Mouse (Mus musculus): Measurements from ENCODE around the gene Eif2ak4. TPM values are rescaled to one million over a fixed set of nuclear protein-coding genes. Genes with fewer than 3 reads are reported as not detected.

The Eif2ak4 gene
- polyA plus RNA-seq, 1 experiment from 2014 or later = 6.2 TPM

GRCm38 (mm10) chr2:118512418-118513377 is 124.3 kb downstream of the Eif2ak4 start:
- WGBS = 68% methylated on average over 16 of the region's 16 CpGs

GRCm38 (mm10) chr2:118520042-118520933 is 131.9 kb downstream of the Eif2ak4 start:
- Histone ChIP-seq H3K4me3 (ENCODE audit: low read depth, low read length) (no peak overlapping the region), H3K4me2 (replicated peaks; ENCODE audit: low read depth, low read length) (no peak overlapping the region), H3K4me1 (ENCODE audit: insufficient read depth, low read depth, low read length) (peaks cover 24% of the 10 kb centered on the region; the same call in 1 of the 2 replicates), H3K27ac (ENCODE audit: low read length) (peak overlapping the region; percentile 47), H3K9ac (replicated peaks; ENCODE audit: low read depth) (no peak overlapping the region), H3K27me3 (replicated peaks; ENCODE audit: insufficient read depth, low read length) (no peaks in the 10 kb centered on the region), H3K36me3 (ENCODE audit: insufficient read depth, low read length) (no peaks in the 10 kb centered on the region), H3K9me3 (ENCODE audit: low read length) (no peaks in the 10 kb centered on the region)
- peak; percentile 87 for ATAC-seq
- peak; percentile 53 for TF ChIP-seq EP300 (IDR thresholded peaks at IDR 0.05)
- TF ChIP-seq CTCF (IDR thresholded peaks at IDR 0.05) = no peak
- DNase-seq (ENCODE audit: low spot score) = peak; percentile 85
- WGBS = 34% methylated on average over 9 of the region's 9 CpGs

More at GRCm38 (mm10) chr2:118512418-118513377, 124.3 kb downstream of the Eif2ak4 start:
- Histone ChIP-seq H3K27me3 (replicated peaks; ENCODE audit: insufficient read depth, low read length) (no peaks in the 10 kb centered on the region), H3K36me3 (ENCODE audit: insufficient read depth, low read length) (no peaks in the 10 kb centered on the region), H3K9me3 (ENCODE audit: low read length) (no peaks in the 10 kb centered on the region), H3K9ac (replicated peaks; ENCODE audit: low read depth) (no peak overlapping the region), H3K4me1 (ENCODE audit: insufficient read depth, low read depth, low read length) (peaks cover 5% of the 10 kb centered on the region; the same call in 1 of the 2 replicates), H3K27ac (ENCODE audit: low read length) (no peak overlapping the region), H3K4me3 (ENCODE audit: low read depth, low read length) (no peak overlapping the region), H3K4me2 (replicated peaks; ENCODE audit: low read depth, low read length) (no peak overlapping the region)
- no peak for ATAC-seq
- TF ChIP-seq CTCF (IDR thresholded peaks at IDR 0.05) (no peak), EP300 (IDR thresholded peaks at IDR 0.05) (no peak)
- DNase-seq (ENCODE audit: low spot score) = no peak

- DNase-seq (ENCODE audit: low spot score) (peak; percentile 92), ATAC-seq (peak; percentile 86)
- TF ChIP-seq EP300 (IDR thresholded peaks at IDR 0.05) = peak; percentile 83
- no peak for TF ChIP-seq CTCF (IDR thresholded peaks at IDR 0.05)
- H3K4me1 ChIP-seq (ENCODE audit: insufficient read depth, low read depth, low read length) = peaks cover 24% of the 10 kb centered on the region; the same call in 1 of the 2 replicates
- no peak overlapping the region for H3K4me3 ChIP-seq (ENCODE audit: low read depth, low read length)
- no peaks in the 10 kb centered on the region for H3K36me3 ChIP-seq (ENCODE audit: insufficient read depth, low read length)
- H3K27ac ChIP-seq (ENCODE audit: low read length) = peak overlapping the region; percentile 64
- no peak overlapping the region for H3K9ac ChIP-seq (replicated peaks; ENCODE audit: low read depth)
- H3K27me3 ChIP-seq (replicated peaks; ENCODE audit: insufficient read depth, low read length) = no peaks in the 10 kb centered on the region
- no peak overlapping the region for H3K4me2 ChIP-seq (replicated peaks; ENCODE audit: low read depth, low read length)
- WGBS = 0% methylated on average over 2 of the region's 2 CpGs
- H3K9me3 ChIP-seq (ENCODE audit: low read length) = no peaks in the 10 kb centered on the region
Measured at GRCm38 (mm10) chr2:118522265-118522664, 133.8 kb downstream of the Eif2ak4 start.

- no peak overlapping the region for H3K9ac ChIP-seq (replicated peaks; ENCODE audit: low read depth)
- no peak overlapping the region for H3K4me2 ChIP-seq (replicated peaks; ENCODE audit: low read depth, low read length)
- no peak overlapping the region; the same call in 1 of the 2 replicates for H3K27ac ChIP-seq (ENCODE audit: low read length)
- no peak overlapping the region for H3K4me3 ChIP-seq (ENCODE audit: low read depth, low read length)
- no peak for DNase-seq (ENCODE audit: low spot score)
- WGBS = 45% methylated on average over 5 of the region's 5 CpGs
- H3K27me3 ChIP-seq (replicated peaks; ENCODE audit: insufficient read depth, low read length) = no peaks in the 10 kb centered on the region
- no peaks in the 10 kb centered on the region for H3K36me3 ChIP-seq (ENCODE audit: insufficient read depth, low read length)
- H3K9me3 ChIP-seq (ENCODE audit: low read length) = no peaks in the 10 kb centered on the region
- TF ChIP-seq EP300 (IDR thresholded peaks at IDR 0.05) (no peak), CTCF (IDR thresholded peaks at IDR 0.05) (no peak)
- peaks cover 24% of the 10 kb centered on the region; the same call in 1 of the 2 replicates for H3K4me1 ChIP-seq (ENCODE audit: insufficient read depth, low read depth, low read length)
- ATAC-seq = no peak
Measured at GRCm38 (mm10) chr2:118523163-118523730, 134.8 kb downstream of the Eif2ak4 start.

GRCm38 (mm10) chr2:118524811-118525210 is 136.4 kb downstream of the Eif2ak4 start:
- H3K9me3 ChIP-seq (ENCODE audit: low read length) = no peaks in the 10 kb centered on the region
- H3K36me3 ChIP-seq (ENCODE audit: insufficient read depth, low read length) = no peaks in the 10 kb centered on the region
- WGBS = 83% methylated on average over 3 of the region's 3 CpGs
- H3K4me3 ChIP-seq (ENCODE audit: low read depth, low read length) = no peak overlapping the region
- H3K4me1 ChIP-seq (ENCODE audit: insufficient read depth, low read depth, low read length) = peaks cover 27% of the 10 kb centered on the region; the same call in 1 of the 2 replicates
- no peak for TF ChIP-seq EP300 (IDR thresholded peaks at IDR 0.05)
- TF ChIP-seq CTCF (IDR thresholded peaks at IDR 0.05) = no peak
- H3K27me3 ChIP-seq (replicated peaks; ENCODE audit: insufficient read depth, low read length) = no peaks in the 10 kb centered on the region
- no peak for ATAC-seq
- H3K27ac ChIP-seq (ENCODE audit: low read length) = no peak overlapping the region
- H3K9ac ChIP-seq (replicated peaks; ENCODE audit: low read depth) = no peak overlapping the region
- no peak for DNase-seq (ENCODE audit: low spot score)
- H3K4me2 ChIP-seq (replicated peaks; ENCODE audit: low read depth, low read length) = no peak overlapping the region

Other genes with a start within 250 kb of the Eif2ak4 start
- gene Fsip1, start 131.7 kb upstream of the Eif2ak4 start, polyA plus RNA-seq (2015; fragmentation: Nextera tagmentation; extraction: Ambion mirVana) = 2.3 and 3.1 TPM in 2 replicates
- 0.18 and 0.26 TPM in 2 replicates for gene Gpr176, start 15.2 kb upstream of the Eif2ak4 start, polyA plus RNA-seq (2015; fragmentation: Nextera tagmentation; extraction: Ambion mirVana)
- 275 and 277 TPM in 2 replicates for gene Srp14, start 91.1 kb downstream of the Eif2ak4 start, polyA plus RNA-seq (2015; fragmentation: Nextera tagmentation; extraction: Ambion mirVana)
- 7.3 and 9.8 TPM in 2 replicates for gene Bmf, start 161.1 kb downstream of the Eif2ak4 start, polyA plus RNA-seq (2015; fragmentation: Nextera tagmentation; extraction: Ambion mirVana)
- gene Bub1b, start 209.6 kb downstream of the Eif2ak4 start, polyA plus RNA-seq (2015; fragmentation: Nextera tagmentation; extraction: Ambion mirVana) = 4.1 and 5.8 TPM in 2 replicates